Mouse (Mus musculus) mouse trophoblast stem cell (cell line): ENCODE data around the gene Mgarp.
"Not testable (repeated sequence)": the region's sequence is repeated elsewhere in the genome, so short reads cannot be mapped to it uniquely, and the experiment has no call there.

ENCODE experiments used
- in situ Hi-C, 2 experiments: fragments of 300-500 bp; cut with MseI, MboI; formaldehyde crosslinking; loops; 2 replicates in 1 of 2; 3 replicates in 1 of 2; pipeline ENCODE4 v1.15.1; 2025

Gene Mgarp

DNA sequence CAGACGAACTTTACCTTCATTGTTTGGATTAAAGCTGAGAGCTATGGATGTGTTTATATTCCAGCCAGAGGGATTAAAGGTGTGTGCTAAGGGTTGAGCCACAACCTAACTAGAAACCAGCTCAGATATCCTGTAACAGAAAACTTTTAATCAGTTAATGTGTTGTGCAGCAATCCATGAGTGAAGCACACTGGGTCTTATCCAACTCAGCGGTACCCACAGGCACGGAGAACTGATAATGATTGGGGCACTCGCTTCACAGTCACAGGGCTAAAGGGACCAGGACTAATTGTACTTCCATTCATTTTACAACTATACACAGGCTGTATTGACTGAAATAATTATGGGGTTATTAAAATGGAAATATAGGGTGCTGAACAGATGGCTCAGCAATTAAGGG is 29.6 kb downstream of the Mgarp start:
- in situ Hi-C loops = no loop called here

DNA sequence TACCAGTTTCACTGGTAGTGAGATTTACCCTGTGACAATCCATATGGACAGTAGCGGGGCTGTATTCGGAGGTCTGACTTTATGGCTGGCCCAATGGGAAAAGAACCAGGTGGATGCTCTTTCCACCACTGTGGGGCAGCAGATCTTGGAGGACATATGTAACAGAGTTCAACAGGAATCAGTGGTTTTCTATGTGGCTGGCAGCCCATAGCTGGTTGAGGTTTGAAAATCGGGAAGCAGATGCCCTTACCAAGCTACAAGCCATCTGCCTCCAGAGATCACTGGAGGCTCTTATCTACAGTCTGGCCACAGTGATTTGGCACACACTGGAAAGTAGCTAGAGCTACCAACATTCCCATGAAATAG is 31.0 kb downstream of the Mgarp start:
- in situ Hi-C loops = no loop called here

DNA sequence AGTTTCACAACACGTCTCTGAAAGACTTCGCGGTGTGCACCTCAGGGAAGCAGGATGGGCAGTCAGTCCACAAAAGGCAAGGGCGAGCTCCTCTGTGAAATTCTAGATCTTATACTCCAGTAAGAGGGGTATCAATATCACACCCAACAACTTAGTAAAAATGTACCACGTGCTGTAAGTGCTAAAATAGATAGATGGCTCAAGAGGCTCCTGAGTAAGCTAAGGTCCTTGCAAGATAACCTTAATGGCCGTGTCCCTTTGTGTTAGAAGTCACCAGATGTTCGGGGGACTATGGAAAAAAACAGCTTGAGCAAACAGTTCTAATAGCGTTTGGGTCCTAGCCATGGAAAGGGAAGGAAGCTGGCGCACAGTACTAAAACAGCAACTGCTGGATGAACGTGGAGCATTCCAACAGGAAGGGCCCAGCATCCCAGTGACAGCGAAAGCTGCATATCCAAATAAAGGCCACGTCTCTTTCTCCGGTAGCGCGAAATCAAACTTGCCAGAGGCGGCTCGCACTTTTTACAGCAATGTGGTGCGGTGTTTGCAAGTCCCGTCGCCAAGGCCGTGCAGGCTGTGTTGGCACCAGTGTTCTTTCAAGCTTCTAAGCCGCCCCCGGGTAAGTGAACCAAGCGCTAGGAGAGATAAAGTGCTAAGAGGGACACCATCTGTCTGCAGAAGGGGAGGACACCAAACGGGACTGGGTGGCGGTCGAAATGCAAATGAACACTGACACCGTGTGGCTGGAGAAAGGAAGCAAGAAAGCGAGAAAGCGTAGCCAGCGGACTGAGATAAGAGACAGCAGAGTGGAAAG is 31.6 kb downstream of the Mgarp start:
- in situ Hi-C loops = no loop called here

DNA sequence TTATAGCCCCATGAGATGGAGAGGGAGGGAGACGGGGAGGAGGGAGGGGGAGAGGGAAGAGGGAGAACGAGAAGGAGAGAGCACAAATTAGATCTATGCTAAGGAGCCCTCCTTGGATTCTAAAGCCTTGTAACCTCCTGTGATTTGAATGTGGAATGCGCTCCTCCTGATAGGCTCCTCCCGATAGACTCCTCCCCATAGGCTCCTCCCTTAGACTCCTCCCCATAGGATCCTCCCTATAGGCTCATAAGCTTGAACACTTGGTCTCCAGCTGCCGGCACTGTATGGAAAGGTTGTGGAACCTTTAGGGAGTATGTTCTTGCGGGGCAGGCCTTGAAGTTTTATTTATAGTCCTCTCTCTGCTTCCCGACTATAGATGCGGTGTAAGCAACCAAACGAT is 35.5 kb downstream of the Mgarp start:
- in situ Hi-C loops = no loop called here

DNA sequence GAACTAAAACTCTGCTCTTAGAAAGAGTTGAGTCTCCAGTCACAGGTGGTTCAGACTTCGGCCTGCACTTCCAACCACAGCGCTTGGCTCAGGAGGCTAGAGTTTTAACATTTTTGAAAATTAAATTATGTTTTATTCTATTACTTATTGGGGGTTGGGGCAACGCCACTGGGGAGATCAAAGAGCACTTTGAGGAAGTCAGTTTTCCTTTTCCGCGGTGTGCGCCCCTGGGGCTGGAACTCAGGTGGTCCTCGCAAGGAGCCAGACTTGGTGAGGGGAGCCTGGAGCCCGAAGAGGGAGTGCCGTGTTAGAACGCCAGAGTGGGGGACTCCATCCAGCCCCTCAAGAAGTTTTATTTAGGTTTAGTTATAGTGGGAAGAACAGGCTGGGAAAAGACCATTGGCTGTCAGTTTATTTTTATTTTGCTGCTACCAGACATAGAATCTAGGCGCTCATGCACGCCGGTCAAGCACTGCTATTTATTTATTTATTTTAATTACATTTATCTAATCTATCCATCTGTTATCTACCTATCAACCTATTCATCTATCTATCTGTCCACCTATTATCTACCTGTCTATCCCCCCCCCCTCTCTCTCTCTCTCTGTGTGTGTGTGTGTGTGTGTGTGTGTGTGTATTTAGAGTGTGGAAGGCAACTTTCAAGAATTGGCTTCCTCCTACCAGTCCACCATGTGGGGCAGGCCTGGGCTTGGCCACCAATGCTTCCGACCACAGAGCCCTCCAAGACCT is 36.8 kb downstream of the Mgarp start:
- in situ Hi-C loops = loop anchor here in 1 of 2 experiments (10.0 kb wide), 1 partner anchor 125 kb away; no protein-coding TSS in a partner anchor

DNA sequence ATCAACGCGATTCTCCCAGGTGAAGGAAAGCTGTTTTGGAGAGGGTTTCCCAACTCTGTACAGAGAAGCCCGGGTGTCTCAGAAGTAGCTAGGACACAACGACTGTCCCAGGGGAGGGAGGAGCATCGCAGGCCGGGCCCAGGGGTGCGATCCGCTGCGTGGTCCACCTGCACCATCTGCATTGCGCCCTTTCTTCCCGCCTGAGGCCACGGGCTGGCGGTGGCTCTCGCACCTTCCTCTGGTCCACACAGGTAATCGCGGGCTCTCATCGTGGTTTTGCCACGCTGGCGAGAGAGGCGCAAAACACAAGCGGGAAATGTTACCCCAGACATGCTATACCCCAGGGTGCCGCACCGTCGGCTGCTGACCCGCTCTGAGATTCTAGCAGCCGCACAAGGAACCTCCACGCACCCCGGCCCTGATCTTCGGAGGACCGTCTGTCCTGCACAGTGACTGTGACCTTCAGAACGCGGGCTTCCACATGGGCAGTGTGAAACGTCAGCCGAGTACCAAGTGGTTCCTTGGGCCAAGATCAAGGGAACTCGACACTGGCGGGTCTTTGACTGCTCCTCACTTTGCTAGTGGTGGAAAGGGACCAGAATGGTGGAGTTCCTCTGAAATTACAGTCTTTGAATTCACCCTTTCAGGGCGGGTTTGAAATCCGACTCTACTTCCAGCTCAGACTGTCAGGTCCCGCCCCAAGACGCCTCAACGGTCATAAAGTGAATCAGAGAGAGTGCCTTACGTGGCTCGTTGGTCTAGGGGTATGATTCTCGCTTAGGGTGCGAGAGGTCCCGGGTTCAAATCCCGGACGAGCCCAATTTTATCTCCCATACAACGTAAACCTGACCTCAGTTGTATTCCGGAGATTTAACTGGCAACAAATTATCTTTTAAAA is 37.6 kb downstream of the Mgarp start:
- in situ Hi-C loops = loop anchor here in 1 of 2 experiments (10.0 kb wide), 1 partner anchor 124 kb away; no protein-coding TSS in a partner anchor

DNA sequence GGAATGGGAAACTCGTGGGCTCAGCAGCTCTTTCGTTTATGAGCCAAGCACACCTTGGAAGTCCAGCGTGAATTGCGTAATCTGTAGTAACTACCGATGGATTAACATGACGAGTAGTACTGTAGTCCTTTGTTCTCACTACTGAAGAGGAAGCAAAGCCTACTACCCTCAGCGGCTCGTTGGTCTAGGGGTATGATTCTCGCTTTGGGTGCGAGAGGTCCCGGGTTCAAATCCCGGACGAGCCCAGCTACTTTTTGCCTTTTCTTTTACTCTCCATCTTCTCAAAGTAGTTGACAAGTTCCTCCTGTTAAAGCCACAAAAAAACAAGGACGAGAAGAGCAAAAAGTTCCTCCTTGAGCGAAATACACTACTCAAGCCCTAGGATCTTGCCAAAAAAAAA is 38.4 kb downstream of the Mgarp start:
- in situ Hi-C loops = loop anchor here in 1 of 2 experiments (10.0 kb wide), 1 partner anchor 123 kb away; no protein-coding TSS in a partner anchor

DNA sequence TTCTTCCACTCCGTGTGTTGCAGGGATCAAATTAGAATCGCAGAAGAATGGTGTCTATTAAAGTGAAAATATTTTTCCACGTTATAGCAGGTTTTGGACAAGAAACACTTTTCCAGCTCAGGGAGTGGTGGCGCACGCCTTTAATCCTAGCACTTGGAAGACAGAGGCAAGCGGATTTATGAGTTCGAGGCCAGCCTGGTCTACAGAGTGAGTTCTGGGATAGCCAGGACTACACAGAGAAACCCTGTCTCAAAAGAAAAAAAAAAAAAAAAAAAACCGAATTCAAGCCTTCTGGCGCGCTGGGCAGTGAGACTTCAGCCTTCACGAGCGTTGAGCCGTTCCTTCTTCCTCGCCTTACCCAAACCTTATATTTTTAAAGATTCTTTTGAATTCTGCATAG is 38.9 kb downstream of the Mgarp start:
- in situ Hi-C loops = loop anchor here in 1 of 2 experiments (10.0 kb wide), 1 partner anchor 123 kb away; no protein-coding TSS in a partner anchor

DNA sequence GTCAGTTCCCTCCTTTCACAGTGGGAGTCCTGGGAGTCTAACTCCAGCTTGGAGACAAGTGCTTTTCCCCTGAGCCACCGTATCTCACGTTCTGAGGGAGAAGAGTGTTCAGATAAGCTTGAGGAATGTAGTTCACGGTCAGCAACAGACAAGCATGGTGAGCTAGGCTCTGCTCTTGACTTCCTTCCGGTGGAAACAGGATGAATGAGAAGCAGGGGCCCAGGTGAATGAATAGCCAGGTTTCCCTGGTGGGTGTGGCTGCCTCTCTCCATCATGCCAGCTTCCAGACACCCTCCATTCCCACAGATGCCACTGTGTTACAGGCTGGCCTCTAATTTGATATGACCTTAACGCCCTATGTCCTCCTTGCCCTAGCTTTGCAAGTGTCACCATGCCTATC is 39.5 kb downstream of the Mgarp start:
- in situ Hi-C loops = loop anchor here in 1 of 2 experiments (10.0 kb wide), 1 partner anchor 122 kb away; no protein-coding TSS in a partner anchor

DNA sequence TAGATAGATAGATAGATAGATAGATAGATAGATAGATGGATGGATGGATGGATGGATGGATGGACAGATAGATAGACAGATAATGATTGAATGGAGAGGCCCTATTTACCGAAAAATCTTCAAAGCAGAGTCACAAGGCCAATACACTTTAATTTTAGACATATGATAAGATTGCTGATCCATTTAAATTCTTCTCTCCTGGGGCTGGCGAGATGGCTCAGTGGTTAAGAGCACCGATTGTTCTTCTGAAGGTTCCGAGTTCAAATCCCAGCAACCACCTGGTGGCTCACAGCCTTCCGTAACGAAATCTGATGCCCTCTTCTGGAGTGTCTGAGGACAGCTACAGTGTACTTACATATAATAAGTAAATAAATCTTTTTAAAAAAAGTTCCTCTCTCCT is 41.6 kb downstream of the Mgarp start:
- in situ Hi-C loops = loop anchor here in 1 of 2 experiments (10.0 kb wide), 1 partner anchor 120 kb away; no protein-coding TSS in a partner anchor

DNA sequence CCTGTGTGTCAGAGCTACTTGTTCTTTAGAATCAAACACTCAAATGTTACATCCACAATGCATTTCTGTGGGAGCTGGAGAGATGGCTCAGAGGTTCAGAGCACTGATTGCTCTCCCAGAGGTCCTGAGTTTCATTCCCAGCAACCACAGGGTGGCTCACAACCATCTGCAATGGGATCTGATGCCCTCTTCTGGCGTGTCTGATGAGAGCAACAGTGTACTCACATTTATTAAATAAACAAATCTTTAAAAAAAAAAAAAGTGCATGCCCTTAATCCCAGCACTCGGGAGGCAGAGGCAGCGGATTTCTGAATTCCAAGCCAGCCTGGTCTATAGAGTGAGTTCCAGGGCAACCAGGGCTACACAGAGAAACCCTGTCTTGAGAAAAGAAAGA is 42.5 kb downstream of the Mgarp start:
- in situ Hi-C loops = loop anchor here in 1 of 2 experiments (10.0 kb wide), 1 partner anchor 119 kb away; no protein-coding TSS in a partner anchor

DNA sequence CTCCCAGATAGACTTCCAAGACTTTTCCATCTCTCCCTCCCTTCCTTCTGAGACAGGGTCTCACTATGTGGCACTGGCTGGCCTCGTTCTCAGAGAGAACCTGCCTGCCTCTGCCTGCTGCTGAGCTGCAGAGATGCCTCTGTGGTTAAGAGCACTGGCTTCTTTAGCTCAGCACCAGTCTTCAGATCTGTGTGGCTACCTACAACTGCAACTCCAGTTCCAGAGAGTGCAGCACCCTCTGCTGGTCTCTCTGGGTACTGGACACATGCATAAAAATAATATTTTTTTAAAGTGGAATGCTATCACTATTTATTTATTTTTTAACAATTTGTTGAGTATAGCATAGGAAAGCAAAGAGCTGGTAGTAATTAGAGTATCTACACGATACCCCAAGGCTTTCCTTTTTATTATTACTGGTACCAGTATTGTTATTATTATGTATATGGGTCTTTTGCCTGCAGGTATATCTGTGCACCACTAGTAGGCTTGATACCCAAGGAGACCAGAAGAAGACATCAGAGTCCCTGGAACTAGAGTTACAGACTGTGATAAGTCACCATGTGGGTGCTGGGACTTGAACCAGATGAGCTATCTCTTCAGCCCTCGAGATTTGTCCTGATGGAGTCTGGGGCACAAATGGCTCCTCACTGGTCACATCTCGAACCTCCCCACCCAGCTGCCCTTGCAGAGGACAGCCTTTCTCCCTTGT is 43.1 kb downstream of the Mgarp start:
- in situ Hi-C loops = loop anchor here in 1 of 2 experiments (10.0 kb wide), 1 partner anchor 119 kb away; no protein-coding TSS in a partner anchor

DNA sequence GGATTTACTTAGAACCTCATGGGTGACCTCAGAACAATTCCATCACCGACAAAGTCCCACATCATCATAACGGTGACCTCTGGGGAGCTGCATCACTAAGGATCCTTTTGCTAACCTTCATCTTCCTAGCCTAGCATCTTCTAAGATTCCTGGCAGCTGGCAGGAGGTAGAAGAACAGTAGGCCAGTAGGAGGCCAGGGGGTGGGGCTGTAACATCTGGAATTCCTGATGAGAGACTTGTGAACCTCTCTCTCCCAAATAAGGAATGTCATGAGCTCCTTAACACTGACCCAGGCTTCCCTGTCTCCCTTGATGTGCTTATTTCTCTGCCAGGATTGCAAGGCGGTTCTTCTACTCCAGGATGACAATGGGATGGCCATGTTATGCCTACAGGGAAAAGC is 45.7 kb downstream of the Mgarp start:
- in situ Hi-C loops = loop anchor here in 1 of 2 experiments (10.0 kb wide), 1 partner anchor 116 kb away; no protein-coding TSS in a partner anchor

DNA sequence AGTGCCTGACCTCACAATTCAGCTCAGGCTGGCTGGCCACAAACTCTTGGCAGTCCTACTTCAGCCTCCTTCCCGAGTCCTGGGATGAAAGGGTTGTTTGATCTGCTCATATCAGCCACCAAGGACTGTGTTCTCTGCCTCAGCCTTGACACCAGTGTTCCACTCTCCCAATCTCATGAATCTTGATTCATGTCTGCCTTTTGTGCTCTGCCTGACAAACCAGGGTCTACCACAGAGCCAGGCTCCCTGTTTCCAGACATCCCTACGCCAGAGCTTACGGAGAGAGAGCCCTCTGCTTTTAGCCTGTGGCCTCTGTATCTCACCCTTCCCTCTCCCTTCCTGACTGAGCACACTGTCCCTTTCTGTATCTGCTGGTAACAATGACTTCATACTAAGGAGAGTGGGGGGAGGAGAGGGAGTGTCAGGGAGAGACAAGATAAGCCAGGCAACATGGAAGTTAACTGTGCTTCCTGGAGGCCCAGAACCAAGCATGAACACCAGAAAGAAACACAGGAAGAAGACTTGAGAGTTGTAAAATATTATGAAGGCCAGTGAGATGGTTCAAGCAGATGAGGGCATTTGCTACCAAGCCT is 47.8 kb downstream of the Mgarp start:
- in situ Hi-C loops = no loop called here

DNA sequence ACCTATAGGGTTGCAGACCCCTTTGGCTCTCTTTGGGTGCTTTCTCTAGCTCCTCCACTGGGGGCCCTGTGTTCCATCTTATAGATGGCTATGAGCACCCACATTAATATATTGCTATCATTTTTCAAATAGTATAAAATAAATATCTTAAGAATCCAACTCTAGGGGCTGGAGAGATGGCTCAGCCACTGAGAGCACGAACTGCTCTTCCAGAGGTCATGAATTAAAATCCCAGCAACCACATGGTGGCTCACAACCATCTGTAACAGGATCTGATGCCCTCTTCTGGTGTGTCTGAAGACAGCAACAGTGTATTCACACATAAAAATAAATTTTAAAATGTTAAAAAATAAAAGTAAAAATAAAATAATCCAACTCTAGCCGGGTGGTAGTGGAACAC is 51.5 kb downstream of the Mgarp start:
- in situ Hi-C loops = not testable (repeated sequence)

DNA sequence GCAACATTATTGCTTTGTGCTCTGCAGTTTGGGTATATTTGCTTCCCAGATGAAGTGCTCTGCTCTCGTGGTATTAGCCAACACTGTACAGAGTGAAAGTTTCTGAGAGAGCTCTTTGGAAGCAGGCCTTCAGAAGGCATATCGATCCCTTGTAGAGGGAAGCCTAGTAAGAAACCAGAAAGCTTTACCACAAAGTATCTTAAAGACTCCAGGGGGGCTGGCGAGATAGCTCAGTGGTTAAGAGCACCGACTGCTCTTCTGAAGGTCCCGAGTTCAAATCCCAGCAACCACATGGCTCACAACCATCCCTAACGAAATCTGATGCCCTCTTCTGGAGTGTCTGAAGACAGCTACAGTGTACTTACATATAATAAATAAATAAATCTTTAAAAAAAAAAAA is 52.4 kb downstream of the Mgarp start:
- in situ Hi-C loops = not testable (repeated sequence)

DNA sequence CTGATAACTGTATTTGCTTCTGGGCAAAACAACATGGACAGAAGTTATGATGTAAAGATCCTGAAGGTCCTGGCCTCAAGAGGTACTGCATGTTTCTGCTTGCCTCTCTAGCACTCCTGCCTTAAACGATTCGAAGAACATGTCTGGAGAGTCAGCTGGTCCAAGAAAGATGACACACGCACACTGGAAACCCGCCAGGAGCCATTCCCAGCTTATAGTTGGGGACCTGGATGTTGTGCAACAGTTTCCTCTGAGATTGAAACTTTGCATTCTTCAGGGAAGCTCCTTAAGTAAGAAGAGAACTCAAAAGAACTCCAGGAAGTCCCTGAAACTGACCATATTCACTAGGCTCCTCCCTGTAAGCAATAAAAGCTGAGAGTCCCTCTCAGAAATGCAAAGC is 53.3 kb downstream of the Mgarp start:
- in situ Hi-C loops = no loop called here

DNA sequence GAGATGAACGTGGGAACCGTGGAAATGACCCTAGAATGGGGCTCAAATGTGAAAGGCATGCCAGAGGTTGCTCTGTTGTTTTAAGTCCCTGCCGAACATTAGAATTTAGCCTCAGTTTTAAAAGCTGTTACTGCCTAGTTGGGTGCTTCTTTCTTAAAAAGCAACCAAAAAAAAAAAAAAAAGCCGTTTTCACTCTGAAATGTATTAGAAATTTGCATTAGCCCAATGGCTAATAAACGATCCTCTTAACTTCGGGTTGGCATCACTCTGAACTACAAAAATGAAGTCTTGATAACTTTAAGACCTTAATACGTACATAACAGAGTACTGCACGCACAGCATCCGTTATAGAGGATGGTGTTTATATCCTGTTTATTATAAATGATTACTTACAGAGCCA is 54.4 kb downstream of the Mgarp start:
- in situ Hi-C loops = no loop called here

DNA sequence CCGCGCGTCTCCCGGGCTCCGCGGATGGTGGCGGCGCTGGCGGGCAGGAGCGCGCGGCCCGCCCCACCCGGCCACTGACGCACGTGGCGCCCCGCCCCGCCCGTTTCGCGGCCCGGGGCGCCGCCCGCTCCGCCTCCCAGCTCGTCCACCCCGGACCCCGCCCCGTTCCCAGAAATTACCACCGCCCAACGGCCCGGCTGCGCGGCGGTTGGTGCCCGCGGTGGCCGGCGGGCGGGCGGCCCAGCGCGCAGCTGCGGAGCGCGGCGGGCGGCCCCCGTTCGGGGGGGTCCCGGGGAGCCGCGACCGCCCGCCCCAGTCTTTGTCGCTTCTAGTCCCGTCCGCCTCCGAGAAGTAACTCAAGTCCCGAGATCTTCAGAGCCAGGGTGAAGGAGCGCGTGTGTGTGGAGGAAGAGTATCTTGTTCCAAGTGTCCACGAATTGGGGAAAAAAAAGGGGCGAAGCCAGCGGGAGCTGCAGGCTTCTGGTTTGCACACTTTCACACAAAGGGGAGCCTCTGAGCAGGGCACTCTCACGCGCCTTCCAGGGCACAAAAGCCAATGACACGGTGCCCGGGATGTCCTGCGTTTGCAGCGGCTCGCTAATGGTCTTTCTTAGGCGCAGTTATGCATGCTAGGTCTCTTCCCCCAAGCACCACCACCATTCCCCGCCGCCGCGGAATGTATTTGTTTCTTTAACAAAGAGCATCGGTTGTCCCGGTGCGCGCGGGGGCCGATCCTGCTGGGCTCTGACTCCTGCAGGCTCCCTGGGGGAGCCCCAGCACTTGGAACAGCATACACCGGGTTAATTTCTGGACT is 55.1 kb downstream of the Mgarp start:
- in situ Hi-C loops = no loop called here
